Mouse (Mus musculus) G1E (cell line): ENCODE results near the gene Tmem131l.

Experiments used
- CTCF ChIP-seq: IDR thresholded peaks from 2 replicates; pipeline ENCODE4 v1.5.1; 2012; ENCODE audit warnings: low read depth, low read length, inconsistent platforms, mixed read lengths
- GATA1 ChIP-seq: IDR thresholded peaks from 2 replicates; pipeline ENCODE4 v1.6.1; 2012; ENCODE audit warnings: borderline replicate concordance, low read length, inconsistent platforms, mixed read lengths
- GATA2 ChIP-seq: IDR thresholded peaks from 2 replicates; pipeline ENCODE4 v1.6.1; 2012; ENCODE audit warnings: low read depth, low read length, inconsistent platforms, borderline replicate concordance
- POLR2AphosphoS5 ChIP-seq: IDR thresholded peaks from 2 replicates; pipeline ENCODE4 v1.6.1; 2012; ENCODE audit warnings: low read depth, low read length, inconsistent platforms; ENCODE audit not compliant: insufficient replicate concordance
- TAL1 ChIP-seq: conservative IDR thresholded peaks from 2 replicates; pipeline ENCODE4 v1.6.1; 2012; ENCODE audit warnings: low read depth, low read length, inconsistent platforms, mixed read lengths

- no peak for TF ChIP-seq CTCF
- no peak for TF ChIP-seq GATA1
- no peak for TF ChIP-seq GATA2
- no peak for TF ChIP-seq POLR2AphosphoS5
- TF ChIP-seq TAL1: peak; percentile 63
Observed at GRCm38 (mm10) chr3:84027691-84028159, 12.2 kb downstream of the Tmem131l start.
